Mouse (Mus musculus): ENCODE measurements at regions not wholly inside any gene's neighbourhood (a gene's known extent, or its start where the extent isn't known, plus 50 kb on each side); places are given as distances from the start of the nearest gene placed in this dataset.

GRCm38 (mm10) chr7:123589099-123589498 is 88.8 kb upstream of the Zkscan2 start:
- no peak for DNase-seq

DNA sequence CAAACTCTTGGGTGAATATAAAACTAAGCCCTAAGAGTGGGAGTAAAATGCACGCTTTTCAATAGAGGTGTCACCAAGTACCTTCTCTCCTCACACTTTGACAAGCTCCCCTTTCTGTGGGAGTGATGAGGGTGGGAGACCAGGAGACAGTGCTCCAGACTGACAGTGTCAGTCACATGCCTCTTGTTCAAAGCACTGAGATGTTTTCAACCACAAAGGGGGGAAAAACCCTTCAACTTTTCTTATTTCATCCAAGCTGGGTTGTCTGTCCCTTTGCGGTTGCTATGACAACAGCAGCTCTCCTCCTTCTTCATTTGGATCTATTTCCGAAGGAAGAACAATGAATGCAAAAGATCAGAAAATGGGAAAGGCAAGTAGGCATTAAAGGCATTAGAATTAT is 73.5 kb upstream of the Zkscan2 start:
- DNase-seq, result peak in 1 of 2 experiments; percentile 5

DNA sequence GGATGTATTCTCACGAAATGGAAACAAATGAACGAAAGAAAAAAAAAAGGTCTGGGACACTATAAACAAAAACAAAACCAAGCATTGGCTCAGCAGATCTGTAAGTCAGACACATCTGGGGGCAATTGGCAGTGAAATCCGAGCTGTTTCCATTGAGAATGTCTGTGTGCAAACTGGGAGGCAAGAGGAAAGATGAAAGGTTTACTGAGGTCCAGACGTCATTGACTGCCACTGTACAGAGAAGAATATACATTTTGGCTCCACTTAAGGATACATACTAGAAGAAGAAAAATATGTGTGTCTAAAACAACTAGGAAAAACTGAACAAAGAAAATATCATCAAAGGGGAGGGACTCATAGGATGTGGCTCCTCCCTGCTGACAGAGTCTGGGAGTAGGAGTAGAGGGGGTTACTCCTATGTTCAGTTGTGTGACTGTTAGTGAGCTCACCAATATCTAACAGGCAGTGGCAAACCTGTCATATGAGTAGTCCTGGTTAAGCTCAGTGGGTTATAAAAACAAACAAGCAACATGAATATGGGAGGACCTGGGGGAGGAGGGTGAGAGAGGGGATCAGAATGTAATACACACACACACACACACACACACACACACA is 72.2 kb upstream of the Zkscan2 start:
- DNase-seq, result no peak

DNA sequence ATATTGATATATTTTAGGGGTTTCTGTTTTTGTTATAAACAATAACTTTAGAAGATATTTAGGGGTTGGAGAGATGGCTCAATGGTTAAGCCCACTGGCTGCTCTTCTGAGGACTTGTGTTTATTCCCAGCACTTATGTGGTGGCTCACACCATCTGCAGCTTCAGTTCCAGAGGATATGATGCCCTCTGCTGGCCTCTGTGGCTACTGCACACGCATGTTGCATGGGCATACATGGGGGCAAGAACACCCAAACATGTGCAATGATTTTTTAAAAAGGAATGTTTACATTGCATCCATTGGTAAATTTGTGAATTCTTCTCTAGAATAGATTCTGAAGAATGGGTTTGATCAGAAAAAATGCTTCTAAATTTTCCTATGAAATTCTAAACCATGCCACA is 66.0 kb upstream of the Zkscan2 start:
- DNase-seq, result no peak

- DNase-seq, result no peak
Observed at GRCm38 (mm10) chr7:123559544-123559943, 59.3 kb upstream of the Zkscan2 start.

Data from layer of hippocampus, postnatal 36 days (tissue).